Mouse (Mus musculus) C2C12 (cell line): Measurements from ENCODE around the gene Tom1. TPM values are rescaled to one million over a fixed set of nuclear protein-coding genes. Genes with fewer than 3 reads are reported as not detected.

ENCODE experiments used
- H3K27me3 ChIP-seq: one replicate; pipeline ENCODE4 v1.6.1; 2011; ENCODE audit not compliant: control insufficient read depth, insufficient read depth, insufficient read length
- H3K36me3 ChIP-seq: one replicate; pipeline ENCODE4 v1.6.1; 2011; ENCODE audit not compliant: control insufficient read depth, insufficient read depth
- H3K4me3 ChIP-seq: one replicate; pipeline ENCODE4 v1.5.1; 2011; ENCODE audit warnings: mild to moderate bottlenecking, control low read depth; ENCODE audit not compliant: poor library complexity, insufficient read depth, severe bottlenecking
- H3K79me2 ChIP-seq: one replicate; pipeline ENCODE4 v1.6.1; 2011; ENCODE audit not compliant: control insufficient read depth, insufficient read depth
- H3K79me3 ChIP-seq: one replicate; pipeline ENCODE4 v1.6.1; 2011; ENCODE audit warnings: low read depth, control low read depth
- H3ac ChIP-seq: one replicate; pipeline ENCODE3; 2011; ENCODE audit warnings: low read depth; ENCODE audit not compliant: control insufficient read depth, insufficient read length
- CEBPB ChIP-seq: IDR thresholded peaks from one replicate; pipeline ENCODE4 v1.6.1; 2011; ENCODE audit warnings: low read depth, mild to moderate bottlenecking, control low read depth, moderate library complexity
- CTCF ChIP-seq: IDR thresholded peaks from one replicate; pipeline ENCODE4 v1.5.1; 2011; ENCODE audit not compliant: control insufficient read depth, insufficient read depth, insufficient read length
- FOSL1 ChIP-seq: IDR thresholded peaks from one replicate; pipeline ENCODE4 v1.8.0; 2011; ENCODE audit warnings: mild to moderate bottlenecking, low read length; ENCODE audit not compliant: poor library complexity, insufficient read depth, severe bottlenecking
- MAX ChIP-seq: IDR thresholded peaks from one replicate; pipeline ENCODE4 v1.6.1; 2011; ENCODE audit warnings: mild to moderate bottlenecking, control low read depth
- MYOD1 ChIP-seq: IDR thresholded peaks from one replicate; pipeline ENCODE4 v1.6.1; 2011; ENCODE audit warnings: low read depth; ENCODE audit not compliant: control insufficient read depth, insufficient read length
- MYOG ChIP-seq: IDR thresholded peaks from one replicate; pipeline ENCODE4 v1.6.1; 2011; ENCODE audit not compliant: control insufficient read depth, insufficient read length; ENCODE audit errors: extremely low read depth
- USF1 ChIP-seq: IDR thresholded peaks from one replicate; pipeline ENCODE4 v1.6.1; 2011; ENCODE audit warnings: low read depth, mild to moderate bottlenecking, control low read depth, moderate library complexity
- polyA plus RNA-seq: library from polyadenylated mRNA; unstranded; fragments of >200 nt; fragmentation: generic; extraction: Trizol; gene quantifications from one replicate; pipeline ENCODE4 v1.2.1, GENCODE M21; 2012; ENCODE audit warnings: missing spikeins

The Tom1 gene
- polyA plus RNA-seq, 1 experiment: 31.4 TPM

DNA sequence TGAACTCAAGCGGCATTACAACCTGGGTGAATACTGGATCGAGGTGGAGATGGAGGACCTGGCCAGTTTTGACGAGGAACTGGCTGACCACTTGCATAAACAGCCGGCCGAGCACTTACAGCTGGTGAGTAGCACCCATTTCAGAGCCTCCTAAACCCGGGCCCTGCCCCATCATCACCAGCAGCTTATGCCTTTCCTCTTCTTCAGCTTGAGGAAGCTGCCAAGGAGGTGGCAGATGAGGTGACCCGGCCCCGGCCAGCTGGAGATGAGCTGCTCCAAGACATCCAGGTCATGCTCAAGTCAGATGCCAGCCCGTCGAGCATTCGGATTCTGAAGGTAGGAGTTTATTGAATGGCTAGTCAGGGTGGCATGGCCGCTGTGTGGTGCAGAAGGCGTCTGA, 76.6 kb downstream of the Tom1 start:
- Histone ChIP-seq H3K79me2 (peaks cover 38% of the 10 kb centered on the region), H3K36me3 (peaks cover 41% of the 10 kb centered on the region), H3K4me3 (peak overlapping the region; percentile 87), H3ac (peak overlapping the region; percentile 88), H3K79me3 (peaks cover 32% of the 10 kb centered on the region), H3K27me3 (no peaks in the 10 kb centered on the region)
- TF ChIP-seq MAX (no peak), USF1 (no peak), FOSL1 (no peak), MYOD1 (no peak), CEBPB (no peak), MYOG (no peak), CTCF (no peak)

GRCm38 (mm10) chr8:75118505-75118904, 85.0 kb downstream of the Tom1 start:
- Histone ChIP-seq H3K27me3 (no peaks in the 10 kb centered on the region), H3K36me3 (peaks cover 98% of the 10 kb centered on the region), H3K79me2 (peaks cover 6% of the 10 kb centered on the region), H3K79me3 (peaks cover 3% of the 10 kb centered on the region), H3K4me3 (no peak overlapping the region), H3ac (no peak overlapping the region)
- TF ChIP-seq FOSL1 (no peak), MAX (no peak), CTCF (no peak), CEBPB (no peak), MYOD1 (no peak), USF1 (no peak), MYOG (no peak)

GRCm38 (mm10) chr8:75119287-75119686, 85.8 kb downstream of the Tom1 start:
- Histone ChIP-seq H3K79me2 (peaks cover 6% of the 10 kb centered on the region), H3K36me3 (peaks cover 98% of the 10 kb centered on the region), H3K4me3 (no peak overlapping the region), H3K27me3 (no peaks in the 10 kb centered on the region), H3ac (no peak overlapping the region), H3K79me3 (peaks cover 2% of the 10 kb centered on the region)
- TF ChIP-seq CEBPB (no peak), MYOG (no peak), CTCF (no peak), USF1 (no peak), MYOD1 (no peak), MAX (no peak), FOSL1 (no peak)

Other genes starting within 250 kb of the Tom1 start
- not detected for gene Isx, start 160.5 kb upstream of the Tom1 start, polyA plus RNA-seq
- gene Hmgxb4, start 40.3 kb upstream of the Tom1 start, polyA plus RNA-seq: 12.0 TPM
- gene Hmox1, start 59.9 kb downstream of the Tom1 start, polyA plus RNA-seq: 248 TPM
- 200 TPM for gene Mcm5, start 75.9 kb downstream of the Tom1 start, polyA plus RNA-seq
- not detected for gene Rasd2, start 180.2 kb downstream of the Tom1 start, polyA plus RNA-seq